9 mouse cellular contexts compared by ENCODE assay signal in the genomic region with DNA sequence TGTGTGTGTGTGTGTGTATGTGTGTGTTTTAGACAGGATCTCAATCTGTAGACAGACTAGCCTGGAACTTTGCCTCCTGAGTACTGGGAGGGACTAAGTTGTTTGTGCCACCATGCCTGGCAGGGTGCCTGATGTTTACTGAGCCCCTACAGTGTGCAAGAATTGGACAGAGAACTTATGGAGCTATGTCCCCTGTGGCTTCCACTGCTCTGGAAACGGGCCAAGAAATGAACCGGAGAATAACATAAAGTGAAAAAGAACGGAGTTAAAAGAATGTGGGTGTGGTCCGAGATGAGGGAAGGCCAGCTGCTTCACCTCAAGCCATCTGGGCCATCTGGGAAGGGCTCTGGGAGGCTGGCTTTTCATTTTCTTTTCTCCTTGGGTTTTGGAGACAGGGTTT. TPM values are rescaled to one million over a fixed set of nuclear protein-coding genes. Genes with fewer than 3 reads are reported as not detected.
DNase-seq lines count a peak whose midpoint lies in the region; ATAC-seq and TF ChIP-seq lines count a peak whose summit lies in the region.
"Had no signal": no experiment of that assay in that cellular context is flagged by ENCODE, and none has a peak within 500 bp of the region (broad histone marks: within the 10 kb centered on the region; RNA-seq: fewer than 3 reads in every experiment).

No protein-coding gene starts in this region.

- H3K27me3 ChIP-seq in hindbrain, embryonic 10.5 days (ENCODE audit: insufficient read depth, poor library complexity, severe bottlenecking), result peaks cover 19% of the 10 kb centered on the region
- no peaks in the 10 kb centered on the region for H3K27me3 ChIP-seq in hindbrain, embryonic 16.5 days (replicated peaks; ENCODE audit: control insufficient read depth, insufficient read depth, low read length)
- H3K27me3 ChIP-seq in ES-Bruce4 (ENCODE audit: control insufficient read depth, insufficient read depth, low read length, poor library complexity, severe bottlenecking), result no peaks in the 10 kb centered on the region
- no peaks in the 10 kb centered on the region for H3K27me3 ChIP-seq in embryonic facial prominence, embryonic 15.5 days
- H3K27me3 ChIP-seq in limb, embryonic 14.5 days (ENCODE audit: control insufficient read depth, insufficient read depth, low read length), result no peaks in the 10 kb centered on the region

- ATAC-seq in hindbrain, embryonic 16.5 days, result no peak
- no peak for ATAC-seq in embryonic facial prominence, embryonic 15.5 days (ENCODE audit: insufficient number of reproducible peaks, low FRiP score, low TSS enrichment, low read depth)
- ATAC-seq in limb, embryonic 14.5 days (ENCODE audit: low FRiP score, low read depth), result no peak

- DNase-seq in hindbrain, embryonic 10.5 days (ENCODE audit: low spot score), result no peak
- DNase-seq in limb, embryonic 14.5 days (ENCODE audit: low spot score), result peak; percentile 79
- no peak for DNase-seq in frontal cortex, adult 2 months (ENCODE audit: extremely low spot score in 1 of 2, low spot score in 1 of 2)
- DNase-seq in cerebellum, adult 11 months, result no peak
- no peak for DNase-seq in spleen, adult 18-20 months

- no peaks in the 10 kb centered on the region for H3K9me3 ChIP-seq in hindbrain, embryonic 10.5 days
- no peaks in the 10 kb centered on the region for H3K9me3 ChIP-seq in hindbrain, embryonic 16.5 days (ENCODE audit: control insufficient read depth, low read length)
- H3K9me3 ChIP-seq in ES-Bruce4 (replicated peaks; ENCODE audit: control insufficient read depth, insufficient read depth, low read length, poor library complexity, severe bottlenecking), result no peaks in the 10 kb centered on the region
- no peaks in the 10 kb centered on the region for H3K9me3 ChIP-seq in embryonic facial prominence, embryonic 15.5 days (replicated peaks)
- no peaks in the 10 kb centered on the region for H3K9me3 ChIP-seq in limb, embryonic 14.5 days (ENCODE audit: control insufficient read depth, low read length)

- TF ChIP-seq POLR2A in ES-Bruce4 (IDR thresholded peaks at IDR 0.05; ENCODE audit: insufficient read depth, low read length), result no peak
- TF ChIP-seq POLR2A in limb, embryonic 14.5 days (IDR thresholded peaks at IDR 0.05; ENCODE audit: borderline replicate concordance, extremely low read depth, insufficient read depth, insufficient read length), result no peak

- H3K4me3 ChIP-seq in hindbrain, embryonic 10.5 days, result no peak overlapping the region
- no peak overlapping the region for H3K4me3 ChIP-seq in hindbrain, embryonic 16.5 days (ENCODE audit: low read length)
- H3K4me3 ChIP-seq in ES-Bruce4 (ENCODE audit: low read depth, low read length), result no peak overlapping the region
- no peak overlapping the region for H3K4me3 ChIP-seq in embryonic facial prominence, embryonic 15.5 days (replicated peaks)
- H3K4me3 ChIP-seq in limb, embryonic 14.5 days (replicated peaks; ENCODE audit: low read length), result no peak overlapping the region
- H3K4me3 ChIP-seq: erythroblast, embryonic 14.5 days had no signal

- WGBS in hindbrain, embryonic 10.5 days, result 53% methylated on average over 4 of the region's 4 CpGs
- 17% methylated on average over 4 of the region's 4 CpGs for WGBS in hindbrain, embryonic 16.5 days
- 7% methylated on average over 4 of the region's 4 CpGs for WGBS in embryonic facial prominence, embryonic 15.5 days
- WGBS in limb, embryonic 14.5 days, result 4% methylated on average over 4 of the region's 4 CpGs

- peaks cover 71% of the 10 kb centered on the region for H3K4me1 ChIP-seq in hindbrain, embryonic 10.5 days (replicated peaks)
- peaks cover 11% of the 10 kb centered on the region for H3K4me1 ChIP-seq in hindbrain, embryonic 16.5 days (ENCODE audit: control insufficient read depth, insufficient read depth, low read depth, low read length)
- peaks cover 14% of the 10 kb centered on the region for H3K4me1 ChIP-seq in ES-Bruce4 (ENCODE audit: control insufficient read depth, insufficient read depth, low read length)
- H3K4me1 ChIP-seq in embryonic facial prominence, embryonic 15.5 days, result peaks cover 64% of the 10 kb centered on the region
- H3K4me1 ChIP-seq in limb, embryonic 14.5 days (ENCODE audit: control insufficient read depth, insufficient read depth, low read length), result peaks cover 36% of the 10 kb centered on the region

- no peak overlapping the region for H3K4me2 ChIP-seq in hindbrain, embryonic 16.5 days (ENCODE audit: low read length)
- no peak overlapping the region for H3K4me2 ChIP-seq in embryonic facial prominence, embryonic 15.5 days (replicated peaks)
- no peak overlapping the region for H3K4me2 ChIP-seq in limb, embryonic 14.5 days (replicated peaks; ENCODE audit: low read depth, low read length, severe bottlenecking)

- no peak overlapping the region for H3K9ac ChIP-seq in hindbrain, embryonic 16.5 days (ENCODE audit: low read depth, low read length)
- no peak overlapping the region for H3K9ac ChIP-seq in ES-Bruce4 (ENCODE audit: low read depth, poor library complexity, severe bottlenecking)
- no peak overlapping the region for H3K9ac ChIP-seq in embryonic facial prominence, embryonic 15.5 days
- H3K9ac ChIP-seq in limb, embryonic 14.5 days (ENCODE audit: low read depth, low read length, severe bottlenecking), result no peak overlapping the region

- H3K36me3 ChIP-seq in hindbrain, embryonic 10.5 days, result no peaks in the 10 kb centered on the region
- H3K36me3 ChIP-seq in hindbrain, embryonic 16.5 days (ENCODE audit: control insufficient read depth, insufficient read depth, low read length), result no peaks in the 10 kb centered on the region
- no peaks in the 10 kb centered on the region for H3K36me3 ChIP-seq in ES-Bruce4 (ENCODE audit: control insufficient read depth, insufficient read depth, low read length, poor library complexity, severe bottlenecking)
- H3K36me3 ChIP-seq in embryonic facial prominence, embryonic 15.5 days, result no peaks in the 10 kb centered on the region
- H3K36me3 ChIP-seq in limb, embryonic 14.5 days (ENCODE audit: control insufficient read depth, insufficient read depth, low read length), result no peaks in the 10 kb centered on the region

- no peak for TF ChIP-seq CTCF in ES-Bruce4 (IDR thresholded peaks at IDR 0.05; ENCODE audit: low read depth, low read length)

- no peak for TF ChIP-seq EP300 in ES-Bruce4 (IDR thresholded peaks at IDR 0.05; ENCODE audit: insufficient read depth, low read depth, low read length)

- peak overlapping the region; percentile 50; the same call in 1 of the 2 replicates for H3K27ac ChIP-seq in hindbrain, embryonic 10.5 days
- no peak overlapping the region for H3K27ac ChIP-seq in hindbrain, embryonic 16.5 days (ENCODE audit: low read depth, low read length)
- peak overlapping the region; percentile 57 for H3K27ac ChIP-seq in ES-Bruce4 (ENCODE audit: insufficient read depth, low read length)
- peak overlapping the region; percentile 76 for H3K27ac ChIP-seq in embryonic facial prominence, embryonic 15.5 days (replicated peaks)
- H3K27ac ChIP-seq in limb, embryonic 14.5 days (replicated peaks; ENCODE audit: low read depth, low read length), result no peak overlapping the region; the same call in 1 of the 2 replicates

RNA-seq across cellular contexts. Expression of a gene that starts 3.8 kb away (rescaled TPM):
- polyA plus RNA-seq in hindbrain, embryonic 10.5 days (2016; fragmentation: Nextera tagmentation; extraction: Ambion mirVana), result 4.4 and 5.8 TPM in 2 replicates
- 2.3 and 2.7 TPM in 2 replicates for polyA plus RNA-seq in hindbrain, embryonic 16.5 days (2015; fragmentation: Nextera tagmentation; extraction: Ambion mirVana)
- polyA plus RNA-seq in ES-Bruce4 (2011; ENCODE audit: insufficient read depth, insufficient read length, low read depth, missing spikeins), result 17.7 and 19.1 TPM in 2 replicates
- 9.0 and 9.3 TPM in 2 replicates for polyA plus RNA-seq in embryonic facial prominence, embryonic 15.5 days (2015; fragmentation: Nextera tagmentation; extraction: Ambion mirVana)
- polyA plus RNA-seq in limb, embryonic 14.5 days (2012; rRNA removed), result 13.2 and 15.4 TPM in 2 replicates
- 3.7 and 5.6 TPM in 2 replicates for polyA plus RNA-seq in limb, embryonic 14.5 days (2014; fragmentation: Nextera tagmentation; extraction: Ambion mirVana)
- 5.9 and 6.4 TPM in 2 replicates for polyA plus RNA-seq in frontal cortex, adult 2 months (2012; rRNA removed)

RNA-seq across cellular contexts. Expression of a gene that starts 11.3 kb away (rescaled TPM):
- polyA plus RNA-seq in hindbrain, embryonic 10.5 days (2016; fragmentation: Nextera tagmentation; extraction: Ambion mirVana), result 42.5 and 43.0 TPM in 2 replicates
- 37.6 and 39.0 TPM in 2 replicates for polyA plus RNA-seq in hindbrain, embryonic 16.5 days (2015; fragmentation: Nextera tagmentation; extraction: Ambion mirVana)
- 19.1 and 22.1 TPM in 2 replicates for polyA plus RNA-seq in ES-Bruce4 (2011; ENCODE audit: insufficient read depth, insufficient read length, low read depth, missing spikeins)
- 58.6 and 67.9 TPM in 2 replicates for polyA plus RNA-seq in embryonic facial prominence, embryonic 15.5 days (2015; fragmentation: Nextera tagmentation; extraction: Ambion mirVana)
- 33.9 and 44.6 TPM in 2 replicates for polyA plus RNA-seq in limb, embryonic 14.5 days (2012; rRNA removed)
- 51.6 and 54.0 TPM in 2 replicates for polyA plus RNA-seq in limb, embryonic 14.5 days (2014; fragmentation: Nextera tagmentation; extraction: Ambion mirVana)
- polyA plus RNA-seq in frontal cortex, adult 2 months (2012; rRNA removed), result 38.8 and 42.7 TPM in 2 replicates

RNA-seq across cellular contexts. Expression of a gene that starts 38.4 kb away (rescaled TPM):
- polyA plus RNA-seq in hindbrain, embryonic 10.5 days (2016; fragmentation: Nextera tagmentation; extraction: Ambion mirVana), result not detected in 2 replicates
- polyA plus RNA-seq in hindbrain, embryonic 16.5 days (2015; fragmentation: Nextera tagmentation; extraction: Ambion mirVana), result 0.40 and 0.80 TPM in 2 replicates
- not detected in 2 replicates for polyA plus RNA-seq in ES-Bruce4 (2011; ENCODE audit: insufficient read depth, insufficient read length, low read depth, missing spikeins)
- not detected in 2 replicates for polyA plus RNA-seq in embryonic facial prominence, embryonic 15.5 days (2015; fragmentation: Nextera tagmentation; extraction: Ambion mirVana)
- polyA plus RNA-seq in limb, embryonic 14.5 days (2012; rRNA removed), result 0.10 and 0.36 TPM in 2 replicates
- polyA plus RNA-seq in limb, embryonic 14.5 days (2014; fragmentation: Nextera tagmentation; extraction: Ambion mirVana), result not detected in 2 replicates
- 0.40 TPM in 1 of 2 replicates, not detected in the other for polyA plus RNA-seq in frontal cortex, adult 2 months (2012; rRNA removed)
- polyA plus RNA-seq: erythroblast, embryonic 14.5 days had no signal

RNA-seq across cellular contexts. Expression of a gene that starts 42.1 kb away (rescaled TPM):
- 6.2 and 7.9 TPM in 2 replicates for polyA plus RNA-seq in hindbrain, embryonic 10.5 days (2016; fragmentation: Nextera tagmentation; extraction: Ambion mirVana)
- 8.1 and 9.4 TPM in 2 replicates for polyA plus RNA-seq in hindbrain, embryonic 16.5 days (2015; fragmentation: Nextera tagmentation; extraction: Ambion mirVana)
- polyA plus RNA-seq in ES-Bruce4 (2011; ENCODE audit: insufficient read depth, insufficient read length, low read depth, missing spikeins), result not detected in 2 replicates
- 0.95 and 1.7 TPM in 2 replicates for polyA plus RNA-seq in embryonic facial prominence, embryonic 15.5 days (2015; fragmentation: Nextera tagmentation; extraction: Ambion mirVana)
- 1.2 and 1.3 TPM in 2 replicates for polyA plus RNA-seq in limb, embryonic 14.5 days (2012; rRNA removed)
- 0.61 and 1.2 TPM in 2 replicates for polyA plus RNA-seq in limb, embryonic 14.5 days (2014; fragmentation: Nextera tagmentation; extraction: Ambion mirVana)
- polyA plus RNA-seq in frontal cortex, adult 2 months (2012; rRNA removed), result 6.9 and 7.1 TPM in 2 replicates
- polyA plus RNA-seq: erythroblast, embryonic 14.5 days had no signal

Comparison
In these comparisons a context has a peak if more than half of its experiments do, and no peak if none do; other contexts are left out.
1. H3K27ac ChIP-seq: peak in hindbrain, embryonic 10.5 days (single experiment), ES-Bruce4 (single experiment) and embryonic facial prominence, embryonic 15.5 days (single experiment); none in hindbrain, embryonic 16.5 days (single experiment) and limb, embryonic 14.5 days (single experiment).